Mouse (Mus musculus) forebrain, embryonic 11.5 days (tissue): ENCODE measurements around the gene Nmrk2. TPM values are rescaled to one million over a fixed set of nuclear protein-coding genes. Genes with fewer than 3 reads are reported as not detected.

Experiments
- ATAC-seq: fragments of 200-750 bp; cut with Nextera tagmentation; replicated peaks from 2 replicates; pipeline ENCODE4 v1.8.0; 2017; ENCODE audit warnings: moderate TSS enrichment; ENCODE audit not compliant: low FRiP score
- DNase-seq: peaks from one replicate; pipeline ENCODE4 v3.0.0-alpha.2; 2017; ENCODE audit warnings: low spot score
- H3K27ac ChIP-seq: fragments of 300-500 bp; sonication (generic); 2 replicates; pipeline ENCODE4 v1.5.1; 2014; ENCODE audit warnings: low read depth, low read length
- H3K27me3 ChIP-seq: fragments of 300-500 bp; sonication (generic); 2 replicates; pipeline ENCODE4 v1.6.1; 2014; ENCODE audit warnings: mild to moderate bottlenecking, low read length, mixed read lengths; ENCODE audit not compliant: control insufficient read depth, insufficient read depth
- H3K36me3 ChIP-seq: fragments of 300-500 bp; sonication (generic); 2 replicates; pipeline ENCODE4 v1.6.1; 2014; ENCODE audit warnings: mild to moderate bottlenecking, low read length, moderate library complexity, mixed read lengths; ENCODE audit not compliant: control insufficient read depth, insufficient read depth
- H3K4me1 ChIP-seq: fragments of 300-500 bp; sonication (generic); replicated peaks from 2 replicates; pipeline ENCODE4 v1.6.1; 2014; ENCODE audit warnings: low read length, mixed read lengths; ENCODE audit not compliant: control insufficient read depth, insufficient read depth
- H3K4me2 ChIP-seq: fragments of 300-500 bp; sonication (generic); 2 replicates; pipeline ENCODE4 v1.6.1; 2014; ENCODE audit warnings: low read depth, mild to moderate bottlenecking, low read length, moderate library complexity, mixed read lengths; ENCODE audit not compliant: severe bottlenecking
- H3K4me3 ChIP-seq: fragments of 300-500 bp; sonication (generic); 2 replicates; pipeline ENCODE4 v1.5.1; 2014; ENCODE audit warnings: low read depth, low read length
- H3K9ac ChIP-seq: fragments of 300-500 bp; sonication (generic); 2 replicates; pipeline ENCODE4 v1.6.1; 2014; ENCODE audit warnings: low read length
- H3K9me3 ChIP-seq: fragments of 300-500 bp; sonication (generic); 2 replicates; pipeline ENCODE4 v1.6.1; 2016; ENCODE audit warnings: low read length, mixed read lengths; ENCODE audit not compliant: control insufficient read depth
- WGBS: fragments of 180-500 bp; shearing (Covaris S2); extraction: QIAGEN DNeasy Blood & Tissue Kit; methylation state at CpG from one replicate; pipeline ENCODE4 v1.1.7; 2014; 5-methylcytosine and 5-hydroxymethylcytosine counted together
- polyA plus RNA-seq: library from polyadenylated mRNA; unstranded; fragments of >200 nt; fragmentation: Nextera tagmentation; extraction: Ambion mirVana; gene quantifications from 2 replicates; pipeline ENCODE4 v1.2.1, GENCODE M21; 2014

The Nmrk2 gene
- polyA plus RNA-seq, 1 experiment from 2014 or later = not detected

GRCm38 (mm10) chr10:81152609-81153008 is 49.2 kb downstream of the Nmrk2 start:
- no peaks in the 10 kb centered on the region for H3K27me3 ChIP-seq
- DNase-seq (no peak), ATAC-seq (no peak)
- no peak overlapping the region for H3K4me2 ChIP-seq
- H3K4me1 ChIP-seq = no peaks in the 10 kb centered on the region
- no peaks in the 10 kb centered on the region for H3K9me3 ChIP-seq
- H3K27ac ChIP-seq = no peak overlapping the region; the same call in 1 of the 2 replicates
- no peak overlapping the region for H3K9ac ChIP-seq
- no peak overlapping the region for H3K4me3 ChIP-seq
- peaks cover 22% of the 10 kb centered on the region for H3K36me3 ChIP-seq
- WGBS = 79% methylated on average over 12 of the region's 12 CpGs

- Histone ChIP-seq H3K27ac (no peak overlapping the region), H3K9me3 (no peaks in the 10 kb centered on the region), H3K4me1 (no peaks in the 10 kb centered on the region), H3K27me3 (no peaks in the 10 kb centered on the region), H3K4me2 (no peak overlapping the region), H3K4me3 (no peak overlapping the region), H3K9ac (no peak overlapping the region), H3K36me3 (peaks cover 17% of the 10 kb centered on the region)
- WGBS = 82% methylated on average over 6 of the region's 6 CpGs
- ATAC-seq = no peak
- DNase-seq = no peak
Measured at GRCm38 (mm10) chr10:81151261-81151660, 50.6 kb downstream of the Nmrk2 start.

Other genes starting within 250 kb of the Nmrk2 start
- gene Gng7, start 187.1 kb downstream of the Nmrk2 start, polyA plus RNA-seq = 8.0 and 9.2 TPM in 2 replicates
- 1.5 and 2.2 TPM in 2 replicates for gene Diras1, start 176.4 kb downstream of the Nmrk2 start, polyA plus RNA-seq
- gene Slc39a3, start 164.6 kb downstream of the Nmrk2 start, polyA plus RNA-seq = 19.4 and 21.6 TPM in 2 replicates
- gene Sgta, start 141.9 kb downstream of the Nmrk2 start, polyA plus RNA-seq = 259 and 265 TPM in 2 replicates
- gene Thop1, start 132.0 kb downstream of the Nmrk2 start, polyA plus RNA-seq = 76.1 and 78.9 TPM in 2 replicates
- gene Creb3l3, start 103.2 kb downstream of the Nmrk2 start, polyA plus RNA-seq = 0.33 and 0.49 TPM in 2 replicates
- gene Map2k2, start 96.1 kb downstream of the Nmrk2 start, polyA plus RNA-seq = 212 and 232 TPM in 2 replicates
- gene Zbtb7a, start 66.8 kb downstream of the Nmrk2 start, polyA plus RNA-seq = 8.8 and 10.1 TPM in 2 replicates
- gene Pias4, start 34.1 kb downstream of the Nmrk2 start, polyA plus RNA-seq = 54.0 and 65.0 TPM in 2 replicates
- gene Eef2, start 25.4 kb downstream of the Nmrk2 start, polyA plus RNA-seq = 467 and 501 TPM in 2 replicates
- gene Dapk3, start 19.0 kb downstream of the Nmrk2 start, polyA plus RNA-seq = 54.8 and 59.3 TPM in 2 replicates
- gene 4930442H23Rik, start 18.2 kb downstream of the Nmrk2 start, polyA plus RNA-seq = not detected in 2 replicates
- gene Atcay, start 28.8 kb upstream of the Nmrk2 start, polyA plus RNA-seq = 20.9 and 23.2 TPM in 2 replicates
- 5.3 and 6.4 TPM in 2 replicates for gene Zfr2, start 31.1 kb upstream of the Nmrk2 start, polyA plus RNA-seq
- gene Matk, start 50.9 kb upstream of the Nmrk2 start, polyA plus RNA-seq = 2.6 and 4.0 TPM in 2 replicates
- gene Mrpl54, start 64.9 kb upstream of the Nmrk2 start, polyA plus RNA-seq = 147 and 154 TPM in 2 replicates
- 36.2 and 42.0 TPM in 2 replicates for gene Apba3, start 64.9 kb upstream of the Nmrk2 start, polyA plus RNA-seq
- 10.1 and 11.9 TPM in 2 replicates for gene Tjp3, start 89.5 kb upstream of the Nmrk2 start, polyA plus RNA-seq
- 74.1 and 74.9 TPM in 2 replicates for gene Pip5k1c, start 90.9 kb upstream of the Nmrk2 start, polyA plus RNA-seq
- 51.2 and 53.2 TPM in 2 replicates for gene Cactin, start 119.1 kb upstream of the Nmrk2 start, polyA plus RNA-seq
- 1.9 and 2.6 TPM in 2 replicates for gene Tbxa2r, start 126.7 kb upstream of the Nmrk2 start, polyA plus RNA-seq
- 0.07 TPM in 1 of 2 replicates, not detected in the other for gene Gipc3, start 141.2 kb upstream of the Nmrk2 start, polyA plus RNA-seq
- 109 and 111 TPM in 2 replicates for gene Hmg20b, start 148.4 kb upstream of the Nmrk2 start, polyA plus RNA-seq
- 4.5 and 4.7 TPM in 2 replicates for gene Mfsd12, start 155.4 kb upstream of the Nmrk2 start, polyA plus RNA-seq
- gene 4930404N11Rik, start 163.8 kb upstream of the Nmrk2 start, polyA plus RNA-seq = 0.15 and 0.40 TPM in 2 replicates
- 132 and 144 TPM in 2 replicates for gene Fzr1, start 176.5 kb upstream of the Nmrk2 start, polyA plus RNA-seq
- gene Dohh, start 182.4 kb upstream of the Nmrk2 start, polyA plus RNA-seq = 61.0 and 66.3 TPM in 2 replicates
- 3.0 and 3.5 TPM in 2 replicates for gene Gm48551, start 182.4 kb upstream of the Nmrk2 start, polyA plus RNA-seq
- gene Gm48552, start 187.0 kb upstream of the Nmrk2 start, polyA plus RNA-seq = 1.1 and 3.0 TPM in 2 replicates
- gene Smim24, start 191.0 kb upstream of the Nmrk2 start, polyA plus RNA-seq = 2.8 and 3.3 TPM in 2 replicates